In genomic region chr12:79492613-79493012, GRCm38 (mm10) we compare ENCODE assay signal across 25 mouse cellular contexts.
DNase-seq lines count a peak whose midpoint lies in the region; ATAC-seq lines count a peak whose summit lies in the region.
"Had no signal": no experiment of that assay in that cellular context is flagged by ENCODE, and none has a peak within 500 bp of the region (broad histone marks: within the 10 kb centered on the region; RNA-seq: fewer than 3 reads in every experiment).

No protein-coding gene starts in this region.

- no peak overlapping the region for H3K4me3 ChIP-seq in embryonic facial prominence, embryonic 15.5 days (replicated peaks)
- no peak overlapping the region for H3K4me3 ChIP-seq in embryonic facial prominence, embryonic 10.5 days
- H3K4me3 ChIP-seq in limb, embryonic 12.5 days (replicated peaks) = no peak overlapping the region
- no peak overlapping the region for H3K4me3 ChIP-seq in limb, embryonic 10.5 days
- no peak overlapping the region for H3K4me3 ChIP-seq in intestine, embryonic 16.5 days (ENCODE audit: low read length)
- H3K4me3 ChIP-seq in stomach, embryonic 16.5 days (replicated peaks; ENCODE audit: low read length) = no peak overlapping the region
- H3K4me3 ChIP-seq: embryonic facial prominence, embryonic 13.5 days; forebrain, embryonic 15.5 days; heart, embryonic 10.5 days; heart, embryonic 13.5 days; hindbrain, embryonic 15.5 days had no signal

- WGBS in embryonic facial prominence, embryonic 15.5 days = 76% methylated on average over 4 of the region's 4 CpGs
- WGBS in embryonic facial prominence, embryonic 10.5 days = 84% methylated on average over 4 of the region's 4 CpGs
- WGBS in limb, embryonic 12.5 days = 90% methylated on average over 4 of the region's 4 CpGs
- WGBS in limb, embryonic 10.5 days = 92% methylated on average over 4 of the region's 4 CpGs
- WGBS in intestine, embryonic 16.5 days = 60% methylated on average over 4 of the region's 4 CpGs
- 69% methylated on average over 4 of the region's 4 CpGs for WGBS in stomach, embryonic 16.5 days

- no peaks in the 10 kb centered on the region for H3K27me3 ChIP-seq in embryonic facial prominence, embryonic 15.5 days
- no peaks in the 10 kb centered on the region for H3K27me3 ChIP-seq in embryonic facial prominence, embryonic 10.5 days (replicated peaks; ENCODE audit: low read depth, poor library complexity, severe bottlenecking)
- H3K27me3 ChIP-seq in limb, embryonic 12.5 days = no peaks in the 10 kb centered on the region
- no peaks in the 10 kb centered on the region for H3K27me3 ChIP-seq in limb, embryonic 10.5 days (ENCODE audit: low read depth, poor library complexity, severe bottlenecking)
- H3K27me3 ChIP-seq in intestine, embryonic 16.5 days (replicated peaks; ENCODE audit: control insufficient read depth, insufficient read depth, low read length) = no peaks in the 10 kb centered on the region
- no peaks in the 10 kb centered on the region for H3K27me3 ChIP-seq in stomach, embryonic 16.5 days (ENCODE audit: control insufficient read depth, insufficient read depth, low read length)
- H3K27me3 ChIP-seq: embryonic facial prominence, embryonic 13.5 days; forebrain, embryonic 15.5 days; heart, embryonic 13.5 days; hindbrain, embryonic 15.5 days; Patski had no signal

- peak overlapping the region; percentile 39; the same call in 1 of the 2 replicates for H3K27ac ChIP-seq in embryonic facial prominence, embryonic 15.5 days (replicated peaks)
- no peak overlapping the region for H3K27ac ChIP-seq in embryonic facial prominence, embryonic 10.5 days (replicated peaks)
- 0 out of 2 replicates have a peak overlapping the region, but pooled peaks have one; percentile 4 for H3K27ac ChIP-seq in limb, embryonic 12.5 days
- H3K27ac ChIP-seq in limb, embryonic 10.5 days = no peak overlapping the region
- H3K27ac ChIP-seq in intestine, embryonic 16.5 days (ENCODE audit: low read length) = no peak overlapping the region
- peak overlapping the region; percentile 53; the same call in 1 of the 2 replicates for H3K27ac ChIP-seq in stomach, embryonic 16.5 days (ENCODE audit: low read length)
- H3K27ac ChIP-seq: embryonic facial prominence, embryonic 13.5 days; forebrain, embryonic 15.5 days; heart, embryonic 10.5 days; heart, embryonic 13.5 days; hindbrain, embryonic 15.5 days had no signal

- no peak overlapping the region for H3K9ac ChIP-seq in embryonic facial prominence, embryonic 15.5 days
- no peak overlapping the region for H3K9ac ChIP-seq in limb, embryonic 12.5 days (replicated peaks)
- H3K9ac ChIP-seq in intestine, embryonic 16.5 days (ENCODE audit: low read depth, low read length) = no peak overlapping the region
- H3K9ac ChIP-seq in stomach, embryonic 16.5 days (ENCODE audit: low read length) = no peak overlapping the region
- H3K9ac ChIP-seq: embryonic facial prominence, embryonic 13.5 days; forebrain, embryonic 15.5 days; heart, embryonic 13.5 days; hindbrain, embryonic 15.5 days had no signal

- H3K9me3 ChIP-seq in embryonic facial prominence, embryonic 15.5 days (replicated peaks) = no peaks in the 10 kb centered on the region
- H3K9me3 ChIP-seq in embryonic facial prominence, embryonic 10.5 days = no peaks in the 10 kb centered on the region
- H3K9me3 ChIP-seq in limb, embryonic 12.5 days = no peaks in the 10 kb centered on the region
- H3K9me3 ChIP-seq in limb, embryonic 10.5 days (replicated peaks) = no peaks in the 10 kb centered on the region
- no peaks in the 10 kb centered on the region for H3K9me3 ChIP-seq in intestine, embryonic 16.5 days (ENCODE audit: control insufficient read depth, low read length)
- no peaks in the 10 kb centered on the region for H3K9me3 ChIP-seq in stomach, embryonic 16.5 days (replicated peaks; ENCODE audit: control insufficient read depth, low read length)
- H3K9me3 ChIP-seq: embryonic facial prominence, embryonic 13.5 days; forebrain, embryonic 15.5 days; G1E; heart, embryonic 10.5 days; heart, embryonic 13.5 days; hindbrain, embryonic 15.5 days had no signal

- H3K36me3 ChIP-seq in embryonic facial prominence, embryonic 15.5 days = no peaks in the 10 kb centered on the region
- H3K36me3 ChIP-seq in embryonic facial prominence, embryonic 10.5 days (replicated peaks) = no peaks in the 10 kb centered on the region
- H3K36me3 ChIP-seq in limb, embryonic 12.5 days = no peaks in the 10 kb centered on the region
- H3K36me3 ChIP-seq in limb, embryonic 10.5 days = no peaks in the 10 kb centered on the region
- H3K36me3 ChIP-seq in intestine, embryonic 16.5 days (ENCODE audit: control insufficient read depth, insufficient read depth, low read length) = no peaks in the 10 kb centered on the region
- H3K36me3 ChIP-seq in stomach, embryonic 16.5 days (ENCODE audit: control insufficient read depth, insufficient read depth, low read length) = no peaks in the 10 kb centered on the region
- H3K36me3 ChIP-seq: embryonic facial prominence, embryonic 13.5 days; forebrain, embryonic 15.5 days; heart, embryonic 10.5 days; heart, embryonic 13.5 days; hindbrain, embryonic 15.5 days had no signal

- DNase-seq in embryonic facial prominence, embryonic 10.5 days (ENCODE audit: low spot score) = no peak
- DNase-seq in limb, embryonic 10.5 days (ENCODE audit: low spot score) = no peak
- DNase-seq in urinary bladder, postnatal 36 days (ENCODE audit: low spot score in 2 of 2) = no peak
- DNase-seq: adrenal gland, postnatal 10 days; adrenal gland, postnatal 36 days; cerebellum, adult 18-20 months; cerebellum, adult 9-10 months; cerebellum, postnatal 14 days; gastrocnemius, postnatal 10 days; heart, adult 18-20 months; heart, postnatal 14 days; heart, postnatal 4 days; kidney, adult 11 months had no signal

- no peak for ATAC-seq in embryonic facial prominence, embryonic 15.5 days (ENCODE audit: insufficient number of reproducible peaks, low FRiP score, low TSS enrichment, low read depth)
- no peak for ATAC-seq in limb, embryonic 12.5 days (ENCODE audit: insufficient number of reproducible peaks, insufficient read depth, low FRiP score, low TSS enrichment, low read depth)
- peak; percentile 76 for ATAC-seq in intestine, embryonic 16.5 days
- ATAC-seq in stomach, embryonic 16.5 days (ENCODE audit: insufficient read depth, low FRiP score) = no peak
- ATAC-seq in inflammation-experienced regulatory T-cells, adult 6 months = no peak
- ATAC-seq: forebrain, embryonic 15.5 days; Patski had no signal

- H3K4me2 ChIP-seq in embryonic facial prominence, embryonic 15.5 days (replicated peaks) = no peak overlapping the region
- H3K4me2 ChIP-seq in limb, embryonic 12.5 days = no peak overlapping the region
- H3K4me2 ChIP-seq in intestine, embryonic 16.5 days (ENCODE audit: low read depth, low read length) = no peak overlapping the region
- no peak overlapping the region for H3K4me2 ChIP-seq in stomach, embryonic 16.5 days (ENCODE audit: low read depth, low read length)
- H3K4me2 ChIP-seq: embryonic facial prominence, embryonic 13.5 days; forebrain, embryonic 15.5 days; heart, embryonic 13.5 days; hindbrain, embryonic 15.5 days had no signal

- peaks cover 15% of the 10 kb centered on the region; the same call in 1 of the 2 replicates for H3K4me1 ChIP-seq in embryonic facial prominence, embryonic 15.5 days
- H3K4me1 ChIP-seq in embryonic facial prominence, embryonic 10.5 days = peaks cover 15% of the 10 kb centered on the region; the same call in 1 of the 2 replicates
- H3K4me1 ChIP-seq in limb, embryonic 12.5 days (replicated peaks) = peaks cover 23% of the 10 kb centered on the region
- peaks cover 4% of the 10 kb centered on the region; the same call in 1 of the 2 replicates for H3K4me1 ChIP-seq in limb, embryonic 10.5 days
- peaks cover 3% of the 10 kb centered on the region; the same call in 1 of the 2 replicates for H3K4me1 ChIP-seq in intestine, embryonic 16.5 days (ENCODE audit: control insufficient read depth, insufficient read depth, low read length)
- no peaks in the 10 kb centered on the region for H3K4me1 ChIP-seq in stomach, embryonic 16.5 days (ENCODE audit: control insufficient read depth, insufficient read depth, low read length)
- H3K4me1 ChIP-seq: hindbrain, embryonic 15.5 days had no signal

Comparison
In these comparisons a context has a peak if more than half of its experiments do, and no peak if none do; other contexts are left out.
1. H3K27ac ChIP-seq: peak in embryonic facial prominence, embryonic 15.5 days (single experiment), limb, embryonic 12.5 days (single experiment) and stomach, embryonic 16.5 days (single experiment); none in embryonic facial prominence, embryonic 10.5 days (single experiment), limb, embryonic 10.5 days (single experiment) and intestine, embryonic 16.5 days (single experiment).